Mouse (Mus musculus) liver, embryonic 16.5 days (tissue): ENCODE measurements around the gene Htra1. TPM values are rescaled to one million over a fixed set of nuclear protein-coding genes. Genes with fewer than 3 reads are reported as not detected.

Experiments
- ATAC-seq: fragments of 200-750 bp; cut with Nextera tagmentation; 2 replicates; pipeline ENCODE4 v1.8.0; 2017; ENCODE audit warnings: low read depth, mild to moderate bottlenecking, moderate number of reproducible peaks, moderate library complexity
- H3K27ac ChIP-seq: fragments of 300-500 bp; sonication (generic); 2 replicates; pipeline ENCODE4 v1.5.1; 2014; ENCODE audit warnings: mild to moderate bottlenecking, low read length
- H3K27me3 ChIP-seq: fragments of 300-500 bp; sonication (generic); 2 replicates; pipeline ENCODE4 v1.6.1; 2014; ENCODE audit warnings: low read depth, low read length, mixed read lengths; ENCODE audit not compliant: control insufficient read depth, insufficient read depth
- H3K36me3 ChIP-seq: fragments of 300-500 bp; sonication (generic); 2 replicates; pipeline ENCODE4 v1.6.1; 2014; ENCODE audit warnings: mild to moderate bottlenecking; ENCODE audit not compliant: control insufficient read depth, insufficient read depth
- H3K4me1 ChIP-seq: fragments of 300-500 bp; sonication (generic); 2 replicates; pipeline ENCODE4 v1.6.1; 2014; ENCODE audit warnings: low read depth, low read length, mixed read lengths; ENCODE audit not compliant: control insufficient read depth
- H3K4me2 ChIP-seq: fragments of 300-500 bp; sonication (generic); 2 replicates; pipeline ENCODE4 v1.6.1; 2014; ENCODE audit warnings: low read depth, low read length, mixed read lengths
- H3K4me3 ChIP-seq: fragments of 300-500 bp; sonication (generic); 2 replicates; pipeline ENCODE4 v1.5.1; 2014; ENCODE audit warnings: low read depth, mild to moderate bottlenecking, low read length
- H3K9ac ChIP-seq: fragments of 300-500 bp; sonication (generic); 2 replicates; pipeline ENCODE4 v1.6.1; 2014; ENCODE audit warnings: low read depth, low read length
- H3K9me3 ChIP-seq: fragments of 300-500 bp; sonication (generic); replicated peaks from 2 replicates; pipeline ENCODE4 v1.6.1; 2016; ENCODE audit warnings: low read length; ENCODE audit not compliant: control insufficient read depth
- WGBS: fragments of 180-500 bp; shearing (Covaris S2); extraction: QIAGEN DNeasy Blood & Tissue Kit; methylation state at CpG from one replicate; pipeline ENCODE4 v1.1.7; 2014; ENCODE audit not compliant: insufficient replicate concordance; 5-methylcytosine and 5-hydroxymethylcytosine counted together
- polyA plus RNA-seq: library from polyadenylated mRNA; unstranded; fragments of >200 nt; fragmentation: Nextera tagmentation; extraction: Ambion mirVana; gene quantifications from 2 replicates; pipeline ENCODE4 v1.2.1, GENCODE M21; 2015

Htra1 gene
- polyA plus RNA-seq, 1 experiment from 2014 or later = 1.0 TPM

GRCm38 (mm10) chr7:130980130-130980529, 44.2 kb downstream of the Htra1 start:
- no peaks in the 10 kb centered on the region for H3K36me3 ChIP-seq
- H3K4me2 ChIP-seq = no peak overlapping the region
- H3K9me3 ChIP-seq = no peaks in the 10 kb centered on the region
- no peaks in the 10 kb centered on the region for H3K4me1 ChIP-seq
- ATAC-seq = no peak
- H3K27me3 ChIP-seq = no peaks in the 10 kb centered on the region
- no peak overlapping the region for H3K9ac ChIP-seq
- WGBS = 68% methylated on average over 5 of the region's 5 CpGs
- no peak overlapping the region for H3K4me3 ChIP-seq
- no peak overlapping the region for H3K27ac ChIP-seq

- Histone ChIP-seq H3K4me1 (no peaks in the 10 kb centered on the region), H3K27me3 (no peaks in the 10 kb centered on the region), H3K27ac (no peak overlapping the region), H3K36me3 (no peaks in the 10 kb centered on the region), H3K9me3 (no peaks in the 10 kb centered on the region), H3K9ac (no peak overlapping the region), H3K4me2 (no peak overlapping the region), H3K4me3 (no peak overlapping the region)
- 56% methylated on average over 4 of the region's 4 CpGs for WGBS
- no peak for ATAC-seq
Observed at GRCm38 (mm10) chr7:130982371-130982770, 46.5 kb downstream of the Htra1 start.

GRCm38 (mm10) chr7:130982881-130983280, 47.0 kb downstream of the Htra1 start:
- Histone ChIP-seq H3K4me1 (no peaks in the 10 kb centered on the region), H3K4me2 (no peak overlapping the region), H3K9ac (no peak overlapping the region), H3K4me3 (no peak overlapping the region), H3K36me3 (no peaks in the 10 kb centered on the region), H3K9me3 (no peaks in the 10 kb centered on the region), H3K27me3 (no peaks in the 10 kb centered on the region), H3K27ac (no peak overlapping the region)
- 45% methylated on average over 3 of the region's 3 CpGs for WGBS
- ATAC-seq = no peak

- H3K4me3 ChIP-seq = no peak overlapping the region
- 77% methylated on average over 7 of the region's 7 CpGs for WGBS
- no peak overlapping the region for H3K4me2 ChIP-seq
- no peak overlapping the region for H3K9ac ChIP-seq
- H3K27ac ChIP-seq = no peak overlapping the region
- no peaks in the 10 kb centered on the region for H3K27me3 ChIP-seq
- H3K4me1 ChIP-seq = no peaks in the 10 kb centered on the region
- ATAC-seq = no peak
- H3K9me3 ChIP-seq = no peaks in the 10 kb centered on the region
- no peaks in the 10 kb centered on the region for H3K36me3 ChIP-seq
Observed at GRCm38 (mm10) chr7:130984294-130984693, 48.4 kb downstream of the Htra1 start.

GRCm38 (mm10) chr7:130985193-130985592, 49.3 kb downstream of the Htra1 start:
- Histone ChIP-seq H3K36me3 (no peaks in the 10 kb centered on the region), H3K4me1 (no peaks in the 10 kb centered on the region), H3K4me3 (no peak overlapping the region), H3K9me3 (no peaks in the 10 kb centered on the region), H3K9ac (no peak overlapping the region), H3K4me2 (no peak overlapping the region), H3K27ac (no peak overlapping the region), H3K27me3 (no peaks in the 10 kb centered on the region)
- 66% methylated on average over 12 of the region's 12 CpGs for WGBS
- no peak for ATAC-seq

GRCm38 (mm10) chr7:130985716-130986115, 49.8 kb downstream of the Htra1 start:
- Histone ChIP-seq H3K9me3 (no peaks in the 10 kb centered on the region), H3K4me3 (no peak overlapping the region), H3K27me3 (no peaks in the 10 kb centered on the region), H3K4me2 (no peak overlapping the region), H3K4me1 (no peaks in the 10 kb centered on the region), H3K36me3 (no peaks in the 10 kb centered on the region), H3K27ac (no peak overlapping the region), H3K9ac (no peak overlapping the region)
- WGBS = 47% methylated on average over 3 of the region's 3 CpGs
- no peak for ATAC-seq

- H3K36me3 ChIP-seq = no peaks in the 10 kb centered on the region
- H3K4me2 ChIP-seq = no peak overlapping the region
- no peak overlapping the region for H3K27ac ChIP-seq
- H3K4me3 ChIP-seq = no peak overlapping the region
- 54% methylated on average over 5 of the region's 5 CpGs for WGBS
- no peaks in the 10 kb centered on the region for H3K4me1 ChIP-seq
- H3K9ac ChIP-seq = no peak overlapping the region
- no peaks in the 10 kb centered on the region for H3K9me3 ChIP-seq
- H3K27me3 ChIP-seq = no peaks in the 10 kb centered on the region
- ATAC-seq = no peak
Observed at GRCm38 (mm10) chr7:130988146-130988545, 52.2 kb downstream of the Htra1 start.

- Histone ChIP-seq H3K36me3 (no peaks in the 10 kb centered on the region), H3K27ac (no peak overlapping the region), H3K9ac (no peak overlapping the region), H3K27me3 (no peaks in the 10 kb centered on the region), H3K9me3 (no peaks in the 10 kb centered on the region), H3K4me1 (no peaks in the 10 kb centered on the region), H3K4me3 (no peak overlapping the region), H3K4me2 (no peak overlapping the region)
- WGBS = 36% methylated on average over 3 of the region's 3 CpGs
- ATAC-seq = no peak
Observed at GRCm38 (mm10) chr7:130989371-130989770, 53.5 kb downstream of the Htra1 start.

- Histone ChIP-seq H3K4me2 (no peak overlapping the region), H3K9ac (no peak overlapping the region), H3K27me3 (no peaks in the 10 kb centered on the region), H3K36me3 (no peaks in the 10 kb centered on the region), H3K9me3 (no peaks in the 10 kb centered on the region), H3K4me1 (no peaks in the 10 kb centered on the region), H3K27ac (no peak overlapping the region), H3K4me3 (no peak overlapping the region)
- WGBS = 69% methylated on average over 13 of the region's 13 CpGs
- no peak for ATAC-seq
Observed at GRCm38 (mm10) chr7:130991174-130991789, 55.4 kb downstream of the Htra1 start.
